Mouse (Mus musculus) cerebral cortex, adult 2 months (tissue): ENCODE data around the gene Prrt1.

ENCODE experiments used
- WGBS: fragments of 180-500 bp; shearing (Covaris S2); methylation state at CpG from one replicate; pipeline ENCODE4 v1.1.7; 2018; 5-methylcytosine and 5-hydroxymethylcytosine counted together

Gene Prrt1

DNA sequence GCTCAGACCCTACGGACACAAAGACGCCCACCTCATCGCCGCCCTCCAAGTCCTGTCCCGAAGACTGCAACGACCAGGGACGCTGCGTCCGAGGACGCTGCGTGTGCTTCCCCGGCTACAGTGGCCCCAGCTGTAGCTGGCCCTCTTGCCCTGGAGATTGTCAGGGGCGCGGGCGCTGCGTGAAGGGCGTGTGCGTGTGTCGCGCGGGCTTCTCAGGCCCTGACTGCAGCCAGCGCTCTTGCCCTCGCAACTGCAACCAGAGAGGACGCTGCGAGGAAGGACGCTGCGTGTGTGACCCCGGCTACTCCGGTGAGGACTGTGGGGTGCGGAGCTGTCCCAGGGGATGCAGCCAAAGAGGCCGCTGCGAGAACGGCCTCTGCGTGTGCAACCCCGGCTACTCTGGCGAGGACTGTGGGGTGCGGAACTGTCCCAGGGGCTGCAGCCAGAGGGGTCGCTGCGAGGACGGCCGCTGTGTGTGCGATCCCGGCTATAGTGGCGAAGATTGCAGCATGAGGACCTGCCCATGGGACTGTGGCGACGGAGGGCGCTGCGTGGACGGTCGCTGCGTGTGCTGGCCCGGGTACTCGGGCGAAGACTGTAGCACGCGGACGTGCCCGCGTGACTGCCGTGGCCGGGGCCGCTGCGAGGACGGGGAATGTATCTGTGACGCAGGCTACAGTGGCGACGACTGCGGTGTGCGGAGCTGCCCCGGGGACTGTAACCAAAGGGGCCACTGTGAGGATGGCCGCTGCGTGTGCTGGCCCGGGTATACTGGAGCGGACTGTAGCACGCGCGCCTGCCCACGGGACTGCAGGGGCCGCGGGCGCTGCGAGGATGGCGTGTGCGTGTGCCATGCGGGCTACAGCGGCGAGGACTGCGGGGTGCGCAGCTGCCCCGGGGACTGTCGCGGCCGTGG lies 42.1 kb downstream of the Prrt1 start:
- WGBS, result 11% methylated on average over 89 of the region's 93 CpGs

DNA sequence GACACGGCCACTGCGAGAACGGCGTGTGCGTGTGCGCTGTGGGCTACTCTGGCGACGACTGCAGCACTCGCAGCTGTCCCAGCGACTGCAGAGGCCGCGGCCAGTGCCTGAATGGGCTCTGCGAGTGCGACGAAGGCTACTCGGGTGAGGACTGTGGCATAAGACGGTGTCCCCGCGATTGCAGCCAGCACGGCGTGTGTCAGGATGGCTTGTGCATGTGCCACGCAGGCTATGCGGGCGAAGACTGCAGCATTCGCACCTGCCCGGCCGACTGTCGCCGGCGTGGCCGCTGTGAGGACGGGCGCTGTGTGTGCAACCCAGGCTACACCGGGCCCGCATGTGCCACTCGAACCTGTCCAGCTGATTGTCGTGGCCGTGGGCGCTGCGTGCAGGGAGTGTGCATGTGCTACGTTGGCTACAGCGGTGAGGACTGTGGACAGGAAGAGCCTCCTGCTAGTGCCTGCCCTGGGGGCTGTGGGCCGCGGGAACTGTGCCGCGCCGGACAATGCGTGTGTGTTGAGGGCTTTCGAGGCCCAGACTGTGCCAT lies 43.0 kb downstream of the Prrt1 start:
- 32% methylated on average over 49 of the region's 49 CpGs for WGBS

DNA sequence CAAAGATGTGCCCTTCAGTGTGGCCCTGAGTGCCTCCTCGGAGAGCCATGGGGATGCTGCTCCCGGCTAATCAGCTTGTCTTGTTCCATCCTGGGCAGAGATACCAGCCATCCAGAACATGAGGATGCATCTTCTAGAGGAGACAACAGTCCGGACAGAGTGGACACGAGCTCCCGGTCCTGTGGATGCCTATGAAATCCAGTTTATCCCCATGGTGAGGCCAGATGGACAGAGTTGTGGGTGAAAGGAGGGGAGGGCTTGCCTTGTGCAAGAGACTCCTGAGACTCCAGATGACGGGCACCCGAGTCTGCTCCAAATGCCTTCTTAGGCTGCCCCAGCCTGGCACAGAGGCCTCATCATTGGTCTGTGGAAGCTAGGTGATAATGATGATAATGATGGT lies 43.8 kb downstream of the Prrt1 start:
- WGBS, result 93% methylated on average over 7 of the region's 7 CpGs

DNA sequence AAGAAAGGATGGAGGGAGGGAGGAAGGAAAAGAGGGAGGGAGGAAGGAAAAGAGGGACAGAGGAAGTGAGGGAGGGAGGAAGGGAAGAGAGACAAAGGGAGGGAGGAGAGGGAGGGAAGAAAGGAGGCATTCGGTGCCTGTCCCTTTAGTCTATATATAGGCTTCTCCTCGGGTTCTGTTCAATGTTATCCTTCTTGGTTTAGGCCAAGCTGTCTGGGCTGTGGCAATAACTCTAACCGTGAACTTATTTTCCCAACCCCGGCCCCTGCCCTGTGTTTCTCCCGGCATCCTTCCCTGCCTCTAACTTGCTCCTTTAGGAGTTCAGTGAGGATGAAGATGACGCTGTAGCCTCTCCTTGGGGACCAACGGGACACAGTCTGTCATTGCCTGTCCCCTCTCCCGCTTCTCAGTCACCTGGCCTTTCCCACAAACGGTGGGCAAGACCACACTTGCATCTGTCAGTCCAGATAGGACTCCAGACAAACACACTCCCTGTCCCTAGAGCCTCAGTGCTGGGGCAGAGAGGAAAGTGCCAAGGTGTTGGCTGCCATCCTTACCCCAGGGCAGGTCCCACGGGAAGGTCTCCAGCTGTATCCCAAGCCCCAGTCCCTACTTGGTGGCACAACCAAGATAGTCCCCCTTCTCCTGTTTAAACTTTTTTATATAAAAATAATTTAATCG lies 45.3 kb downstream of the Prrt1 start:
- 75% methylated on average over 11 of the region's 11 CpGs for WGBS

DNA sequence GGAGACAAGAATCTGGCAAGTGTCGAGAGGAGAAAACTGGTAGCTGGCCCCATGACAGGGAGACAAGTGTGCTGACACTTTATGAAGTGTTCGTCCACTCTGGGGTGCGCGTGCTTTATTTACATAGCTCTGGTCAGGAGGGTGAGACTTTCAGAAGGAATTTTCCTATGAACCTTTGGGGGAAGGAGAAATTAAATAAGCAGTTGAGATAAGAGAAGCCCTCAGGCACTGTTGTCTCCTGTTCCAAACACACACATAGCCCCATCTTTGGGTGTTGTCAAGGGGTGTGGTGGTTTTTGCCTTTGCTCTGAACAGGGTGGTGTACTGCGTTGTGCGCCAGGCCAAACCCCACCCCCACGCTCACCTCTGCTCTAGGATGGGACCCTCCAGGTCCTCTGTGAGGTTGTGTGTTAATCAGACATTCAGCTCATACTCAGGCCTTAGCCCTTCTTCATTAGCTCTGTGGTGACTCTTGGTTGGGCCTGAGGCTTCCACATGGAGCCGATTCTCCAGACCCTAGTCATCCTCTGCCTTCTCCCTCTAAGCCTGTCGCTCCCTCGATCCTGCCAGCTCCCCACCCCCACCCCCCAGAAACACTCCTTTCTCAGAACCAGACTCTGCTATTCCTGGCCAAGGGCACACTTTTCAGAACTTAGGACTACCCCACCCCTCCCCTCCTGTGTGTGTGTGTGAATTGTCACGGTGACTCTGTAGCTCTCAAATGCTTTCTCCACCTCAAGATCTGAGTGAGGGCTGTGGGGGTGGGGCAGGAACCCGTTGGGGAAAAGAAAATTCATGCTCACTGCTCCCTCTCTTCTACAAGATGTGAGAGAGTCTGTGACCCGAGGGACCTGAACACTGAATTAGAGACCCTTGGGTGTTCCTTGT lies 46.1 kb downstream of the Prrt1 start:
- 75% methylated on average over 13 of the region's 13 CpGs for WGBS

DNA sequence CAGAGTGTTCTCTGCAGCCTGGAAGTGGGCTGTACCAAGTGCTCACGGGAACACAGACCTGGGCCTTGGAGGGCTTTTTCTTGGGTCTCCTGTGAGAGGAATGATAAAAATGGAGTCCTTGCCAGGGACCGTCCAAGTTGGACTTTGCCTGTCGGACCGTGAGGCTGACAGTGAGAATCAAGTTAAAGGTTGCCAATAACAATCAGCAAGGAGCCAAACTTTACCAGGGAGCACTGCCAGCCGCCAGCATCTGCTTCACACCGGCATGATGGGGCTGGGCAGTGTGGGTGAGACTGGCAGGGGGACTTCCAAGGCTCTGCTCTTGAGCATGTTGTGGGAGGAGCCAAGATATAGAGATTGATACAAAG lies 46.7 kb downstream of the Prrt1 start:
- WGBS, result 61% methylated on average over 6 of the region's 6 CpGs

DNA sequence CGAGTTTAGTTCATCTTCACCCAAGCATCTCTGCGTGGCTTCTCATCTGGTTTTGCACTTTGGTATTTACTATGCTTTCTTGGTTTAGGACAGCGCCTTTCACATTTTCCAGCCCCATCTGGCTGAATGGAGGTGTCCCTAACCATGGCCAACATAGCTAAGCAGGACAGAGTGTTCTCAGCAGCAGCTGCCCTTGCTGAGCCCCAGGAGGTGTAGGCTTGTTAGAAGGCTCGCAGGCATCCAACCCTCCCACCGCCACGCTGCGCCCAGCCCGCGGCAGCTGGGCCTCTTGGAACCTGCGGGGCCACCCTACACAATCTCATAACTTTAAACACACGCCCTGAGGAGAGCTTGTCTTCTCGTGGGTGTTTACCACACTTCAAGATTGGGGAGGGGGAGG lies 47.3 kb downstream of the Prrt1 start:
- 80% methylated on average over 12 of the region's 12 CpGs for WGBS

DNA sequence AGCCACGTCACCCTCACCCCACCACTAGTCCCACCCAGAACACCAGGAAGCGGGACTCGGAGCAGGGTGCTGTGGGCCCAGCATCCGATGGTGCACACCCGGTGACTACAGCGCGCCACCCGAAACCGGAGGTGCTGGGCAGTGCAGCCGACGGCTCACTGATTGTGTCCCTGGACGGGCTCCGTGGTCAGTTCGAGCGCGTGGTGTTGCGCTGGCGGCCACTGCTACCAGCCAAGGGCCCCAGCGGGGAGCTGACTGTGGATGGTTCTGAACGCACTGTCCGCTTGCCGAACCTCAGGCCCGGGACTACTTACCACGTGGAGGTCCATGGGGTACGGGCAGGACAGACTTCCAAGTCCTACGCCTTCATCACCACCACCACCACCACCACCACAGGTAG lies 50.9 kb downstream of the Prrt1 start:
- WGBS, result 90% methylated on average over 26 of the region's 26 CpGs

DNA sequence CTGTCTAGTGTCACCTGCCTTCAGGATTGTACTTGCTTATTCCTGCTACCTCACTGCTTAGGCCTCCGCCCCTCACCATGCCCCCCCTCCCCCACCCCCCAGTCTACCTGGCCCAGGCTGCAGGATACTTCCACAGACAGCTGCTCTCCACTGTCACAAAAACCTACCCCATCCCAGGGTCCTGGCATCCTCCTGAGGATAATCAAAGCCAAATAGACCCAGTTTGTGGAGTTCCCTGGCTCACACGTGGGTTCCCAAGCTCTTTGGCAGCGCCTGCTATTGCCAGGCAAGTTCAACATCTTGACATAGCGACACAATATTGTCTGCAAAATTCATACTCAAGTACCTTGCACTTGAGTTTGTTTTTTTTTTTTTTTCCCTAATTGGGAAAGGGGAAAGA lies 51.3 kb downstream of the Prrt1 start:
- 73% methylated on average over 4 of the region's 4 CpGs for WGBS

DNA sequence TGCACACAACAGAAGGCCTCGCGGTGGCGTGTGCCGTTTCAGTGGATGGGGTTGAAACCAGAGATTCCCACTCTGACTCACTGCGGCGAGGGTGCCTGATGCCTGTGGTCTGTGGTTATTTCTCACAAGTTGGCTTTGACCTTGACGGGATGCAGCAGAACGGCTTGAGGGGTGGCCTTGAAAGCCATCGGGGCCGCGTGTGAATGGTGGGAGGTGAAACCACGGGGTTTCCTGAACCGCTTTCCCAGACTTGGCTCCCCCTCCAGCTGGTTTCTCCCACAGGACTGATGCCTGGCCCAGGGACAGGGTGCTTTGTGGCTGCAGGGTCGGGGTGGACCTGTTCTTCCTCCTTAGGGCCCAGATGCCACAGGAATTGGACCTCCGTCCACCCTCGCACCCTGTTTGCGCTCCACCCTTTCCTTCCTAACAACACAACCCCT lies 51.8 kb downstream of the Prrt1 start:
- WGBS, result 69% methylated on average over 17 of the region's 17 CpGs

DNA sequence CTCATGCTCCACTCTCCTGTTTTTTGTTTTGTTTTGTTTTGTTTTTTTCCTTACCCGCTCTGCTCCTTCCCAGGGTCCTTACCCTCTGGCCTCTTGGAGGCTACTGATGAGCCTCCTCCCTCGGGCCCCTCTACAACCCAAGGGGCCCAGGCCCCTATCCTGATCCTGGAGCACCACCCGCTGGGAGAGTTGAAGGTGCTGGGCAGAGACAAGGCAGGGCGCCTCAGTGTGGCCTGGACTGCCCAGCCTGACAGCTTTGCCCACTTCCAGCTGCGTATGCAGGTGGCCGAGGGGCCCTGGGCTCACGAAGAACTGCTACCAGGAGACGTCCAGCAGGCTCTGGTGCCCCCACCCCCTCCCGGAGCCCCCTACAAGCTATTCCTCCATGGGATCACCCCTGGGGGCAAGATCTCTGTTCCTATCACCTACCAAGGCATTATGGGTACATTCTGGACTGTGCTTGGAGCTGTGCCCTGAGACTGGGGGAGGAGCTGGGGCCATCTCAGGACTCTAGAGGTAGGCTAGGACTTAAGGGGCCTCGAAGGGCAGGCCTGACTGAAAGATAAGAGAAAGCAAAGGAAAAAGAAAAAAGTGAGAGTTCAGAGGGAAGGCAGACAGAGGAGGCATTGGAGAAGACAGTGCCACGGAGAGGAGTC lies 52.7 kb downstream of the Prrt1 start:
- 80% methylated on average over 11 of the region's 11 CpGs for WGBS
